Mouse (Mus musculus): ENCODE measurements at regions not wholly inside any gene's neighbourhood (a gene's known extent, or its start where the extent isn't known, plus 50 kb on each side); places are given as distances from the start of the nearest gene placed in this dataset.

- Histone ChIP-seq H3K9me3 (ENCODE audit: control insufficient read depth) (no peaks in the 10 kb centered on the region), H3K4me3 (ENCODE audit: low read depth, low read length) (no peak overlapping the region), H3K4me2 (replicated peaks; ENCODE audit: low read depth) (no peak overlapping the region), H3K4me1 (replicated peaks; ENCODE audit: control insufficient read depth, insufficient read depth, low read length) (no peaks in the 10 kb centered on the region), H3K36me3 (ENCODE audit: control insufficient read depth, insufficient read depth) (no peaks in the 10 kb centered on the region), H3K27me3 (replicated peaks; ENCODE audit: control insufficient read depth, insufficient read depth, low read length) (no peaks in the 10 kb centered on the region), H3K27ac (ENCODE audit: low read depth, low read length) (no peak overlapping the region), H3K9ac (ENCODE audit: low read depth, low read length) (no peak overlapping the region)
- no peak for TF ChIP-seq CTCF (IDR thresholded peaks at IDR 0.05; ENCODE audit: low read depth)
- ATAC-seq: no peak
Observed at GRCm38 (mm10) chr2:116444163-116444562, 378.5 kb upstream of the Meis2 start.

- H3K36me3 ChIP-seq (ENCODE audit: control insufficient read depth, insufficient read depth): no peaks in the 10 kb centered on the region
- TF ChIP-seq CTCF (IDR thresholded peaks at IDR 0.05; ENCODE audit: low read depth): no peak
- no peaks in the 10 kb centered on the region for H3K9me3 ChIP-seq (ENCODE audit: control insufficient read depth)
- no peaks in the 10 kb centered on the region for H3K27me3 ChIP-seq (replicated peaks; ENCODE audit: control insufficient read depth, insufficient read depth, low read length)
- no peak overlapping the region for H3K27ac ChIP-seq (ENCODE audit: low read depth, low read length)
- WGBS: 39% methylated on average over 2 of the region's 2 CpGs
- no peak overlapping the region for H3K4me2 ChIP-seq (replicated peaks; ENCODE audit: low read depth)
- no peak overlapping the region for H3K4me3 ChIP-seq (ENCODE audit: low read depth, low read length)
- no peak overlapping the region for H3K9ac ChIP-seq (ENCODE audit: low read depth, low read length)
- no peak for ATAC-seq
- no peaks in the 10 kb centered on the region for H3K4me1 ChIP-seq (replicated peaks; ENCODE audit: control insufficient read depth, insufficient read depth, low read length)
Observed at GRCm38 (mm10) chr2:116440252-116440651, 374.6 kb upstream of the Meis2 start.

- H3K4me3 ChIP-seq (ENCODE audit: low read depth, low read length): no peak overlapping the region
- H3K36me3 ChIP-seq (ENCODE audit: control insufficient read depth, insufficient read depth): no peaks in the 10 kb centered on the region
- no peaks in the 10 kb centered on the region for H3K4me1 ChIP-seq (replicated peaks; ENCODE audit: control insufficient read depth, insufficient read depth, low read length)
- no peaks in the 10 kb centered on the region for H3K9me3 ChIP-seq (ENCODE audit: control insufficient read depth)
- no peak overlapping the region for H3K27ac ChIP-seq (ENCODE audit: low read depth, low read length)
- no peak overlapping the region for H3K9ac ChIP-seq (ENCODE audit: low read depth, low read length)
- no peaks in the 10 kb centered on the region for H3K27me3 ChIP-seq (replicated peaks; ENCODE audit: control insufficient read depth, insufficient read depth, low read length)
- no peak for TF ChIP-seq CTCF (IDR thresholded peaks at IDR 0.05; ENCODE audit: low read depth)
- no peak for ATAC-seq
- no peak overlapping the region for H3K4me2 ChIP-seq (replicated peaks; ENCODE audit: low read depth)
Observed at GRCm38 (mm10) chr2:116433481-116433880, 367.8 kb upstream of the Meis2 start.

- TF ChIP-seq CTCF (IDR thresholded peaks at IDR 0.05; ENCODE audit: low read depth): no peak
- Histone ChIP-seq H3K9ac (ENCODE audit: low read depth, low read length) (no peak overlapping the region), H3K27me3 (replicated peaks; ENCODE audit: control insufficient read depth, insufficient read depth, low read length) (no peaks in the 10 kb centered on the region), H3K9me3 (ENCODE audit: control insufficient read depth) (no peaks in the 10 kb centered on the region), H3K36me3 (ENCODE audit: control insufficient read depth, insufficient read depth) (no peaks in the 10 kb centered on the region), H3K27ac (ENCODE audit: low read depth, low read length) (no peak overlapping the region), H3K4me1 (replicated peaks; ENCODE audit: control insufficient read depth, insufficient read depth, low read length) (no peaks in the 10 kb centered on the region), H3K4me2 (replicated peaks; ENCODE audit: low read depth) (no peak overlapping the region), H3K4me3 (ENCODE audit: low read depth, low read length) (no peak overlapping the region)
- ATAC-seq: no peak
- WGBS: 84% methylated on average over 8 of the region's 8 CpGs
Observed at GRCm38 (mm10) chr2:116424131-116424530, 358.5 kb upstream of the Meis2 start.

GRCm38 (mm10) chr2:116417428-116418195, 352.0 kb upstream of the Meis2 start:
- Histone ChIP-seq H3K27me3 (replicated peaks; ENCODE audit: control insufficient read depth, insufficient read depth, low read length) (no peaks in the 10 kb centered on the region), H3K9ac (ENCODE audit: low read depth, low read length) (no peak overlapping the region), H3K4me2 (replicated peaks; ENCODE audit: low read depth) (no peak overlapping the region), H3K9me3 (ENCODE audit: control insufficient read depth) (no peaks in the 10 kb centered on the region), H3K4me3 (ENCODE audit: low read depth, low read length) (no peak overlapping the region), H3K4me1 (replicated peaks; ENCODE audit: control insufficient read depth, insufficient read depth, low read length) (no peaks in the 10 kb centered on the region), H3K27ac (ENCODE audit: low read depth, low read length) (no peak overlapping the region), H3K36me3 (ENCODE audit: control insufficient read depth, insufficient read depth) (no peaks in the 10 kb centered on the region)
- no peak for ATAC-seq
- 65% methylated on average over 13 of the region's 13 CpGs for WGBS
- TF ChIP-seq CTCF (IDR thresholded peaks at IDR 0.05; ENCODE audit: low read depth): no peak

GRCm38 (mm10) chr2:116415742-116416141, 350.1 kb upstream of the Meis2 start:
- 52% methylated on average over 1 of the region's 1 CpGs for whole genome bisulfite sequencing
- Histone ChIP-seq H3K27ac (ENCODE audit: low read depth, low read length) (no peak overlapping the region), H3K9me3 (ENCODE audit: control insufficient read depth) (no peaks in the 10 kb centered on the region), H3K4me3 (ENCODE audit: low read depth, low read length) (no peak overlapping the region), H3K27me3 (replicated peaks; ENCODE audit: control insufficient read depth, insufficient read depth, low read length) (no peaks in the 10 kb centered on the region), H3K4me2 (replicated peaks; ENCODE audit: low read depth) (no peak overlapping the region), H3K4me1 (replicated peaks; ENCODE audit: control insufficient read depth, insufficient read depth, low read length) (no peaks in the 10 kb centered on the region), H3K36me3 (ENCODE audit: control insufficient read depth, insufficient read depth) (no peaks in the 10 kb centered on the region), H3K9ac (ENCODE audit: low read depth, low read length) (no peak overlapping the region)
- no peak for ATAC-seq
- TF ChIP-seq CTCF (IDR thresholded peaks at IDR 0.05; ENCODE audit: low read depth): no peak

- Histone ChIP-seq H3K36me3 (ENCODE audit: control insufficient read depth, insufficient read depth) (no peaks in the 10 kb centered on the region), H3K4me3 (ENCODE audit: low read depth, low read length) (no peak overlapping the region), H3K27ac (ENCODE audit: low read depth, low read length) (no peak overlapping the region), H3K27me3 (replicated peaks; ENCODE audit: control insufficient read depth, insufficient read depth, low read length) (no peaks in the 10 kb centered on the region), H3K9ac (ENCODE audit: low read depth, low read length) (no peak overlapping the region), H3K4me1 (replicated peaks; ENCODE audit: control insufficient read depth, insufficient read depth, low read length) (no peaks in the 10 kb centered on the region), H3K9me3 (ENCODE audit: control insufficient read depth) (no peaks in the 10 kb centered on the region), H3K4me2 (replicated peaks; ENCODE audit: low read depth) (no peak overlapping the region)
- TF ChIP-seq CTCF (IDR thresholded peaks at IDR 0.05; ENCODE audit: low read depth): no peak
- 60% methylated on average over 1 of the region's 1 CpGs for WGBS
- no peak for ATAC-seq
Observed at GRCm38 (mm10) chr2:116402113-116402512, 336.5 kb upstream of the Meis2 start.

All from intestine, postnatal 0 days (tissue).